Mouse (Mus musculus): ENCODE data around the gene Rrad.

Rrad gene

DNA sequence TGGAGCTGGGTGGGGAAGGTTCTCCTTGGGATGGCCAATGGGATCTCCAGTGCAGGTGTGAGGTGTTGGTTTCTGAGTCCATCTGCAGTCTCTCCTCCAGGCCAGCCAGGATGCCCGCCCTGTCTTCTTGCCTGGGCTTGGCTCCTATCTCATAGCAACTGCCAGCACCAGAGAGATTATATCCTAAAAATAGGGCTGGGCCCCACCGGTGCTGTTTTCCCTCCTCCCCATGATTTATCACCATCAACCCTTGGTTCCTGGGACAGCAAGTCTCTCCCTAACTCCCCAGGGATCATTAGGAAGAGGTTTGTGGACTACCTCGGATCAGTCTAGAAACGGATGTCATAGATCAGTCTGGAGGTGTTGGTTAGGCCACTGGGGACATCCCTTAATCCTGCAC lies 18.0 kb downstream of the Rrad start:
- DNase-seq (ENCODE audit: low read depth, low spot score): no peak

DNA sequence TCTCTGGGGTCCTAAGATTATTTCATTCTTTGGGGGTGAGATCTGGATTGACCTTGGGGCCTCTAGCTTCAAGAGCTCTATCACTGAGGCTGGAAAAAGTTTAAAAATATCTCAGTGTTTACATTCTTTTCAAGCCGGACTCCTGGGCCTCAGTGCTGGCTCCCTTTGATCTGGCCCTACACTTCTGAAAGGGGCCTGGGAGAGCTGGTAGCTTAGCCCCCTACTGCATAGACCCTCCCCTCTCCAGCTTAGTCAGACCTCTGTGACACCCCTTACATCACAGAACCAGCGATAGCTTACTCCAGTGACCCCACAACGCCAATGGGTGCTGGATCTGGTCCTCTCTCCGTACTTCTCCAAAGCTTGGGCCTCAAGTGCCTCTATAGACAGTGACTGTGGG lies 19.5 kb downstream of the Rrad start:
- no peak for DNase-seq (ENCODE audit: low read depth, low spot score)

DNA sequence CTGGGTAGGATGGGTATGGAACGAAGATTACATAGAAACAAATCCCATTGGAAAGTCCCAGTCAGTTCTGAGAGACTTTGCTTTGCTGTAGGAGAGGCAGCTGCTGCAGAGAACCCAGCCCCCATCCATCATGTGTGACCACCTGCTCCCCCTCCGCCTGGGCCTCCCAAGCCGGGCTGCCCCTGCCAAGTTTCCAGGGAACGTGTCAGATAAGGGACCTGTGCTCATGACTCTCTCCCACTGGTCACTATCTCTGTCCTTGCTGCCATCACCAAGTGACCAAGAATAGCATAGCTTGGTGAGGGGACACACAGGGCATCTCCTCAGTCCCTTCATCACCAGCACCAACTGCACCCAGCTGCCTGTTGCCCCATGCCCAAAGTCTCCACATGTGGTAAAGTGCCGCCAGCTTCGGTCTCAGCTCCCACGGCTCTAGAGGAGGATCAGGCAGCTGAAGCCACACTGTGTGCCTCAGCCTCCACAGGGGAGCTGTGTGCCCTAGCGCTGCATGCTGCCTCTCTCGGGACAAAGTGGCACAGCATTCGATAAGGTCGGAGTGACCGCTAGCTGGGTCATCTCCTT lies 20.9 kb downstream of the Rrad start:
- no peak for DNase-seq (ENCODE audit: low read depth, low spot score)

DNA sequence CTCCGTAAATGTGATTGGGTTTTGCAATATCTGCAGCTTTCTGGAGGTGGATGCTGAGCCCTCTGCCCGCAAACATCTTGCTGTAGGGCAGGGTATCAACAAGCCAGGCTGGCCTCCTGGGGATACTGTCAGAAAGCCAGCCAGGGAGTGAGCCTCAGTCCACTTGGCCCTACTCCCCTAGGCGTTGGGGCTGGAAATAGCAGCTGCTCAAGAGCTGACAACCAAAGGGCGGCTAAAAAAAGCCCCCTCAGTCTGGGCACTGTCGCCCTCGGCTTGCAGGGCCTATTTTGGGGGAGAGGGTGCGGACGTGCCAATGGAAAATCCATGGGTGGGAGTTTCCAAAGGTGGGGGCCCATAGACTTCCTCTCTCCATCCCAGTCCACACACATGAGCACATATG lies 21.9 kb downstream of the Rrad start:
- DNase-seq (ENCODE audit: low read depth, low spot score): no peak

DNA sequence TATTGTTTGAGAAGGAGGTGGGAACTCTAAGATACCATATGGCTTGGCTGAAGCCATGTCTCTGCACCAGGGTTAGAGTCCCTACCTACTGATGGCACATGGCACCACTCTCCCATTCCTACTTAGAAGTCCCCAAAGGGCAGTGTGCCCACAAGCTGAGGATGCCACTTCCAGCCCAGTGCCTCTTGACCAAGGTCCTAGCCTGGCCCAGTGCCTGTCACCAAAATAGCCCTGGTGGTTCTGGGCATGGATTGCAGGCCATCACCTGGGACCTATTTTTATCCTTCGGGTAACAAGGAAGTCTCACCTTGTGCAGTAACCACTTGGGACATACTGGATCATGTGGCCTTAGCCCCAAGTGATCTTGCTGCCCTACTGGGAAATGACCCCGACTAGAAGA lies 23.2 kb downstream of the Rrad start:
- DNase-seq (ENCODE audit: low read depth, low spot score): peak; percentile 69

DNA sequence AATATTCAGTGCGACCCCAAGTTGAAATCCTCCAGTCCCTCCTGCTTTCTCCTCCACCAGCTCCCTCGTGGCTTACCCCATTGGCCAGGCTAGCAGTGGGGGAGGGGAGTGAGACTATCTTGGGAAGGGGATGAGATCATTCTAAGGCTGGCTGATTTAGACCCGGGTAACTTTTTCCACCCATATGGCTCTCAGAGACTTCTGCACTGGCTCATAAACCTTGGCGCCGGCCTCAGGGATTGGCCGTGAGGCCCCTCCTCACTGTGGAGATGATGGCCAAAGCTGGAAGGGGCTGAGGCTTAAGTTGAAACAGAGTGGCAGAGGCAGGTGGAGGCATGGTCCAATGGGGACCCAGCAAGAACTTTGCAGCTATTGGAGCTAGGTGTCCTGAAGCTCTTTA lies 24.8 kb downstream of the Rrad start:
- DNase-seq (ENCODE audit: low read depth, low spot score): no peak

DNA sequence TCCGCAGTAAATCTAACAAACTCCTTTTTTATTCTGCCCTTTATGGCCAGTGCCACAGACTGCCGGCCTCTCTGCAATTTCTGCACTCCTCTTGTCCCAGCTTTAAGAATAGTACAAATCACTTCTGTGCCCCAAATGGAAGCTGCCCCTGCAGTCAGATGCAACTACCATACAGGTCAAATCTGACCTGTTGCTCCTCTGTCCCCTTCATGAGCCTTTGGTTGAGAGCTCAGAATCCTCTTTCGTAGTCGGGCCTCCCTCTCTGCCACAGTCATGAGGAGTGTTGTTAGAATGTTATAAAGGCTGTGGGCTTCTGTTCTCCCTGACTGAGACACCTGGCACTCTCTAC lies 27.9 kb downstream of the Rrad start:
- DNase-seq (ENCODE audit: low read depth, low spot score): no peak

DNA sequence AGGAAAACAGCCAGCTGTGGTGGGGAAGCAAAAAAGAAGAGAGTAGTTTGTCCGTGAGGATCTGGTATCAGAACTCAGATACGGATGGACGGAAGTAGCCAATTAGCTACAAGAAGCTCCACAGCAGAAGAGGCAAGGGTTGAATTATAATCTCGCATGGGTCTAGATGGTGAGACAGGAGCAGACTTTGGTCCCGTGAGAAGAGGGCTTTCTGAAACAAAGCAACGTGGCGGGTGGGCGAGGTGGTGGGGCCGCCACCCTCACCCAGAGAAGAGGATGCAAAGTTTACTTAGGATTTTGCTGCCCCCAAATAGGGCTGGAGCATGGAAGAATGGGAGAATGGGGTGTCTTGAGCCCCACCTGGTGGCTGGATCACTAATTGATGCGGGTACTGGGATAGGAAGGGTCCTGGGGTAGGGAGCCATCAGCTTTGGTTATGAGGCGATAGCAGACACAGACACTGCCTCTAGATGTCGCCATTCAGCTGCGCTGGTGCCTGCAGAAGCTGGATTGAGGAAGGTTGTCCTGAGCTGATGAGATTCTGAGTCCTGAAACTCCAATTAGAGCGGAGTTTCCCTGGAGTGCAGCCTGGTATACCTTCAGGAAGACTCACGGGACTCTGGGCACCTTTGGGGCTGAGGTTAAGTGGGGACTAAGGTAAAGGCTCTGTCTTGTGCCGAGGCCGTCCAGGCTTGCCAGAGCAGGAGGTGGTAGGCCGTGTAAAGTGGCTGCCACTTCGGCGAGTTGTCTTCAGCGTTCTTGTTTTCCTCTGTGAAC lies 28.5 kb downstream of the Rrad start:
- peak; percentile 94 for DNase-seq (ENCODE audit: low read depth, low spot score)

DNA sequence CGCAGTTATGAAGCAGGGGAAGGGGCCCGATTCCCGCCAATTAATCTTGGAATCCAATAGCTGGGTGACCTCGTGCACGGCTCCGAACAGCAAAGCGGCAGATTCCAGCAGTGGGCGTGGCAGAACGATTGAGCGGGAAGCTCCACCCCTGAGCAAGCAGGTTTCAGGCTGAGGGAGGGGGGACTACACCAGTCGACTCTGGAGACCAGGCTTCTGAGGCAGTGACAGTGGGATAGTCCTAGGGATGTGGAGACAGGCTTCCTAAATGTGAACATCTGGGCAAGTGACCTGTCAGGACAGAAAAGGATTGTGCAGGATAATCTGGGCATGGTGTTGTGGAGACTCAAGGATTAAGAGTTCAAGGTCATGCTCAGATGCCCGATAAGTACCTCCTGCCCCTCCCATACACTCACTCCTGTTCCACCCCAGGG lies 29.2 kb downstream of the Rrad start:
- no peak for DNase-seq (ENCODE audit: low read depth, low spot score)

DNA sequence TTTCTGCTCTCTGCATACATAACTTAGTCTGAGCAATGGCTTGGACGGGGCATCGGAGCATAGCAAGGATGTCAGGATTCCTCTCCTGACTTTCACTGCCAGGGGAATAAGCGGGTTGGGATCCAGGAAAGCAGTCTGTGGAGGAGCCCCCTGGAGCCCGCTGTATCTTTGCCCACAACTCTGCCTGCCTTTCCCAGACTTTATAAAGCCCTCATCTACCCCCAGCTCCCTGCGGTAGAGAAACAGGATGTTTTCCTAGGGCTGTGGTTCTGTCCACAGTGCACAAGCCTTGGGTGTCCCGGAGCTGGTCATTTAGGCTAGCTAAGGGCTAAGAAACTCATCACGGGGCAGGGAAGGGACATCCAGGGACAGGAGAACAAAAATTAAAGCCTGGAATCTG lies 29.7 kb downstream of the Rrad start:
- no peak for DNase-seq (ENCODE audit: low read depth, low spot score)

DNA sequence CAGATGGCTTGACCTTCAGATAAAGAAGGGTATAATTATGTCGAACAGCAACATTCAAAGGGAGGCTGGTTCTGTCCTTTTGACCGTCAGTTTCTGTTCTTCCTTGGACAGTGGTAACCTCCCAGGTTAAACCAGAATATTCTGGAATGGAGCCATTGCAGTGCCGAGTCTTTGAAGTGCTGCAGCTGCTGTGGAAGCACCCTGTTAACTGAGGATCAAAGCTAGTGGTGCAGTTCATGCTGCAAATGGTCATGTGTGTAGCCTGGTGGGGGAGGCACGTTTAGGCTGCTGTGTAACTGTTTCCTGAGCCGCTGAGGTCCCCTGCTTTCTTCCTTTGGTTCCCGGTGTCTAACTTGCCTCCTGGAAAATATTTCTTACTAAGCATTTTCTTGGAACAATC lies 32.6 kb downstream of the Rrad start:
- DNase-seq (ENCODE audit: low read depth, low spot score): no peak

DNA sequence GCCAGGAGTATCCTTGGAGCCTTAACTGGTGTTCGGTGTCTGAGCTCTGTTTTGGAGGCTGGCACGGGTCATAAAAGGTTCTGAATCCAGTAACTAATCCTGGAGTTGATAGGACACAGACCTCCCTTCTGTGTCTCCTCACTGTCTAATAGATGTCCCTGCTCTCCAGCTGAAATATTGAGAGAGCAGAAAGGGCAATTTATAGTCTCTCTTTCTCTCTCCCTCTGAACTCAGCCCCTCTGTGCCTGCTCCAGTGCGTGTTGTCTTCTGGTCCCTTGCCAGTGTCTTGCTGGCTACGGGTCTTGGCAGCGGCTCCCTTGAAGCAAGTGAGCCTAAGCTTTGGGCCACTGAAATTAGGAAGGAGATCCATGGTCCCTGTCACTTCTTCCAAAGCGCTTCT lies 33.5 kb downstream of the Rrad start:
- DNase-seq (ENCODE audit: low read depth, low spot score): no peak

DNA sequence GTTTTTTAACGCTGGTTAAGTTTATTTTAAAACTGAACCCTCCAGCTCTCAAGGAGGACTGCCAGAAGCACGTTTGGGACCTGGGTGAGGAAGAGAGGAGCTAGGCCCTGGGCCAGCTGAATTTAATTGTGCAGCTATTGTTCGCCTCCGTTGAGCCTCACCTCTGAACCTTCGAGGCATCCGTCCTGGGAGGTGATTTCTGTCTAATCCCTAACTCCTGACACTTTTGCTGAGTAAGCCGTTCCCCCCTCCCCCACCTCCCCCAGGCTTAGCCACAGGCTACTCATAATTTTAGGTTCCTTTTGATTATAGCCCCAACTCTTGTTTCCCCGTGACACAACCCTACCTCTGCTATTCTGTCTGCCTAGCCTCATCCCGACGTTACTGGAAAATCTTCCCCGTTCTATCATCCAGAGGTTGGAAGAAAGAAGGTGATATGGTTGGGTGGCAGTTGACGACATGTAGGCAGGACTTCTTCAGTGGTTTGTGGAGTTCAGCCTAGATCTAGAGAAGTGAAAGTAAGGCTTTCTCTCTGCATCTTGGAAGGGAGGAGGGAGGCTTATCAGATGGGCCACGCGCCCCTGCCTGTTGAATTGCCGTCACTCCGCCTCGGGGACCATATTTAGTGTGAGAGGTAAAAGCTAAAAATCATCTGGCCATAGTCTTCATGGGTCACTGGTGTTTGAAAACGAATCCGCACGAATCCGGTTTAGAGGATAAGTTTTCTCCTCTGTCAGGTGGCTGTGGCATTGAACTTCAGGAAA lies 35.2 kb downstream of the Rrad start:
- no peak for DNase-seq (ENCODE audit: low read depth, low spot score)

DNA sequence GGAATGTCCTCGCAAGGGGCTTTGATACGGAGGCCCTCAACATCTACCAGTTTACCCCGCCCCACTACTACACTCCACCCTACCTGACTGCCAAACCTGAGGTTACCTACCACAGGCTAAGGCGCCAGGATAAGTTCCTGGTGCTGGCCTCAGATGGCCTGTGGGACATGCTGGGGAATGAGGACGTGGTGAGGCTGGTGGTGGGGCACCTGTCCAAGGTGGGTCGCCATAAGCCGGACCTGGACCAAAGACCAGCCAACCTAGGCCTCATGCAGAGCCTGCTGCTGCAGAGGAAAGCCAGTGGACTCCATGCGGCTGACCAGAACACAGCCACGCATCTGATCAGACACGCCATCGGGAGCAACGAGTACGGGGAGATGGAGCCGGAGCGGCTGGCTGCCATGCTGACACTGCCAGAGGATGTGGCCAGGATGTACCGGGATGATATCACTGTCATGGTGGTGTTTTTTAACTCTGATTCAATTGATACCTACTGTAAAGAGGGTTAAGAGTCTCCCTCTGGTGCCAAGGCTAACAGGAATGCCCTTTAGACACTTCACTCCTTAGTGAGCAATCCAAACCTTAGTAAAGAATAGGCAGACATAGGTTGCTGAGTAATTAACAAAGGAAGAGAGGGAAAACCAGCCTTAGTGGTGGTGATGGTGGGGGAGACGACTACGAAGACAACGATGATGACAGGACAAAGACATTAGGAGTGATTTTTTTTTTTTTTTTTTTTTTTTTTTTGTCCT lies 36.3 kb downstream of the Rrad start:
- DNase-seq (ENCODE audit: low read depth, low spot score): no peak

DNA sequence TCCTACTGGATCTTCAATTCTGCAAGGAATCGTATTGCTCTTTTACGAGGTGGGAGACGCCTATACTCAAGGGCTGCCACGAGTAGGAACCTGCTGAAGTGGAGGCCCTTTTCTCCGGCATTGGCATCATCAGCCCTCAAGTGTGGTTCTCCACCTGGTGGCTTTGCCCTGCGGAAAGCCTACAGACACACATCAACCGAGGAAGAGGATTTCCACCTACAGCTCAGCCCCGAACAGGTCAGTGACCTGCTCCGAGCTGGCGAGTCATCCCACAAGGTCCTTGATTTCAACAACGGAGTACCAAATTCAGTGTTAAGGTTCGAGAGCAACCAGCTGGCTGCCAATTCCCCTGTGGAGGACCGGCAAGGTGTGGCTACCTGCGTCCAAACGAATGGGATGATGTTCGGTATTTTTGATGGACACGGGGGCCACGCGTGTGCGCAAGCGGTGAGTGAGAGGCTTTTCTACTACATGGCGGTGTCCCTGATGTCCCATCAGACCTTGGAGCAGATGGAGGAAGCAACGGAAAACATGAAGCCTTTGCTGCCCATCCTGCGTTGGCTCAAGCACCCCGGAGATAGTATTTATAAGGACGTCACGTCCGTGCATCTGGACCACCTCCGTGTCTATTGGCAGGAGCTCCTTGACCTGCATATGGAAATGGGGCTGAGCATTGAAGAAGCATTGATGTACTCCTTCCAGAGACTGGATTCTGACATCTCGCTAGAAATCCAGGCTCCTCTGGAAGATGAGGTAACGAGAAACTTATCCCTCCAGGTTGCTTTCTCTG lies 37.4 kb downstream of the Rrad start:
- no peak for DNase-seq (ENCODE audit: low read depth, low spot score)

DNA sequence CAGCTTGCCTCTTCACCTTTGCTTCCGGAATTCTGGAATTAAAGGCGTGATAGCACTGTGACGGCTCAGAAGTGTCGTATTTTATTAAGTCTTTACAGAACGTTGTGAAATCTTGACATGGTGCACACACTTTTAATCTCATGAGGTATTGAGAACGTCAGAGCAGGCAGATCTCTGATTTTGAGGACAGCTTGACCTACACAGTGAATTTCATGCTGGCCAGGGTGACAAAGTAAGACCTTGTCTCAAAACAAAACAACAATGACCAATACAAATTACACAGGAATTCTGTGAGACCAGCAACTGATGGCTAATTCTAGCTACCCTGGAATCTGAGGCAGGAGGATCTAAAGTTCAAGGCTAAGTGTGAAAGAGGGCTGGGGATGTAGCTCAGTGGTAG lies 38.6 kb downstream of the Rrad start:
- no peak for DNase-seq (ENCODE audit: low read depth, low spot score)

DNA sequence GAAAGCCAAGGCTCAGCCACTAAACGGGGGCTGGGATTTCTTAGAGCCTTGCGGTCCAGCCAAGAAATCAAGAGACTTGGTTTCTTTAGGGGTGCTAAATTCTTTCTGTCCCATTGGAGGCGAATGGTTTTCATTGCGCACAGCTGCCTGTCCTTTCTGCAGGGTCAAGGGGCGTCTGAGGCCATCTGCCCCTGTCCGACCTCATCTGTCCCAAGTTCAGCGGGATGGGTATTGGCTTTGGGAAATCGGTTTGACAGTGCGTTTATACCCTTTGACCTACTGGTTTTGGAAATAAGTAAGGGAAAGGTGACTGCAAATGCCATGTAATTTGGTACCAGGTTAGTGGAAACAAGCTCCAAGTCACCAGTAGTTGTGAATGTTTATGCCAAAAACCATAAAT lies 39.3 kb downstream of the Rrad start:
- no peak for DNase-seq (ENCODE audit: low read depth, low spot score)

DNA sequence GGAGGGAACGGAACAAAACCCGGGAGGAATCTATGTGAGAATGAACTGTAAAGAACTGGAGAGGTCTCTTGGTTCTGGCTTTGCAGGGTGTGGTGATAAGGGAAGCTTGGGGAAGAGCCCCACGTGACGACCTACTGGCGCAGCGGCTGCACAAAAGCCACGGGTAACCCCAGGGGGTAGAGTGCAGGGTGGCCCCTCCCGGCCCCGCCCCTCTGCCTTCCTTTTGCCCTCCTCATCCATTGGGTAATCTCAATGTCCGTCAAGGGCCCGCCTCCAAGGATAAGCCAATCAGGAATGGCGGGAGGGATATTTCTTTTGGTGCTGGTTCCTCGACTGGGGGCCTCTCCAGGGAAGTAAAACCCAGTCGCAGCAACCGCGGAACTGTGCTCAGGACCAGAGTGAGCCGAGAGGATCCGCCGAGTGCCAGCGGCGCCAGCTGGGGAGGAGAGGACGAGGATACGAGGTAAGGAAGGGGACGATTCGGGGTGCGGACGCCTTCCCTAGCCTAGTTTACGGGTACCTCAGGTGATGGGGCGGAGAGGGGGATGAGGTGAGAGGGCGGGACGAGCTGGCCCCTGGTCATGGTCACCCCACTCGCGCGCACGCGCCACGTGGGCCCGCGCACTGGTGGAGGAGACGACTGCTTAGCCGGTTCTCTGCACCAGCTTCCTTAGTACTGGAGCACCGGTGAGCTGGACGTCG lies 39.8 kb downstream of the Rrad start, which contains the start of gene Pdp2:
Pdp2 (plus strand) TSS at position 319 of the 702 bp plus-strand sequence.
- peak; percentile 97 for DNase-seq (ENCODE audit: low read depth, low spot score)

DNA sequence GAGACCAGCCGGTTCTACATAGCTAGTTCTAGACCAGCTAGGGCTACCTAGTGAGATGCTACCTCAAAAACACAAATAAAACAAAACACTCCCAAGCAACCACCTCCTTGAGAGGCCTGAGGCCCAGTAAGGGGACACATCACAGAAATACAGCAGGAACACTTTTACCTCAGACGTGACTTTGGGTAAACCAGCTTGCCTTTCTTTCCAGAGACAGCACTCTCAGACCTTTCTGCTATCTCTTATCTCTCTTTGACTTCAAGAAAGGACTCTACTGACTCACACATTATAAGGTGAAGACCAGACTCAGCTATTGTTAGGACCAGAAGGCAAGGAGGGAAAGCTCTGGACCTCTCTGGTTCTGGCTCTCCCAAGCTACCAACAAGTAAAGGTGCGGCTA lies 40.8 kb downstream of the Rrad start:
- DNase-seq (ENCODE audit: low read depth, low spot score): no peak

DNA sequence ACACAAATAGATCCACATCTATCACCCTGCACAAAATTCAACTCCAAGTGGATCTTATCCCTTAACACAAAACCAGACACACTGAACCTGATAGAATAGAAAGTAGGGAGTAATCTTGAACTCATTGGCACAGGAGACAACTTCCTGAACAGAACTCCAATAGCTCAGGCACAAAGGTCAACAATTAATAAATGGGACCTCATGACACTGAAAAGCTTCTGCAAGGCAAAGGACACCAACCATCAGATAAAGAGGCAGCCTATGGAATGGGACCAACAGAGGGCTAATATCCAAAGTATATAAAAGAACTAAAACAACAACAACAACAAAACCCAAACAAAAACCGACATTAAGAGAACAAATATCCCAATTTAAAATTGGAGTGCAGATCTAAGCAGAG lies 46.6 kb downstream of the Rrad start:
- DNase-seq (ENCODE audit: low read depth, low spot score): no peak
